In the genomic region with DNA sequence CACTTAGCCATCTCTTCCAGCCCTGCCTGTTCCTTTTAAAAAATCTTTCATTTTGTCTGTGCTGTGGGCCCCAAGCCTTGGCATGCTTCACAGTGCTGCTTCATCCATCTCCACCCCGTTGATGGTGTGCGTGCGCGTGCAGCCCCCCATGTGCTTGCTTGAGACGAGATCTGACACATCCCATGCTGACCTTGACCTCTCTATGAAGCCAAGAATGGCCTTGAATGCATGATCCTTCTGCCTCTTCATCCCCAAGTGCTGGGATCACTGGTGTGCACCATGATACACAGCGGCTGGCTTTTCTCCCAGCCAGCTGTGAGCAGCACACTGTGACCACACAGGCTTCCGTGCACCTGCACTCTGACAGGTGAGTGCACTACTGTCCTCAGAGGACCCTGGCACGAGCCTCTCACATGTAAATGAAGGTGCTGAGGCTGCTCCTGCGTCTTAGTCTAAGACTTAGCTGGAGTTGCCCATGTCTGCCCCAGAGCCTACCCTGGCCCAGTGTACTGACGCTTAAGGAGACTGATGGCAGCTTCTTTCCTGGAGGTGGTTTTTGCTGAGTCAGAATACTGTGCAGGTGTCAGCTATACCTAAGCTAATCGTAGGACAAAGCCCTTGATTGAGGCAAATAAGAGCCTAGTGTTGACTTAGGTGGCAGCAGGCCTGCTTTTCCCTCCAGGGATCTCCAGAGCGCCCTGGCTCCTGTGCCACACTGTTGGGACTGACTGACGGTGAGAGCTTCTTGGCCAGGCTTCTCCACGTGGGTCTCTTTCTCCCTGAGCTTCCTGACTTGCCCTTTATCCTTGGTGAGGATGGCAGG, we compare ENCODE assay signal across 12 mouse cellular contexts. TPM values are rescaled to one million over a fixed set of nuclear protein-coding genes. Genes with fewer than 3 reads are reported as not detected.
A peak's percentile ranks its signal among the peaks of the same experiment; 100 is the strongest.
DNase-seq lines count a peak whose midpoint lies in the region; ATAC-seq lines count a peak whose summit lies in the region.
"Had no signal": no experiment of that assay in that cellular context is flagged by ENCODE, and none has a peak within 500 bp of the region (broad histone marks: within the 10 kb centered on the region; RNA-seq: fewer than 3 reads in every experiment).

No protein-coding gene starts in this region.

- WGBS in hindbrain, embryonic 10.5 days = 79% methylated on average over 14 of the region's 14 CpGs
- 63% methylated on average over 14 of the region's 14 CpGs for WGBS in hindbrain, embryonic 16.5 days
- 76% methylated on average over 14 of the region's 14 CpGs for WGBS in neural tube, embryonic 13.5 days
- WGBS in midbrain, embryonic 14.5 days = 69% methylated on average over 14 of the region's 14 CpGs

- no peak overlapping the region for H3K4me3 ChIP-seq in hindbrain, embryonic 10.5 days
- no peak overlapping the region for H3K4me3 ChIP-seq in hindbrain, embryonic 16.5 days (ENCODE audit: low read length)
- H3K4me3 ChIP-seq in neural tube, embryonic 13.5 days = no peak overlapping the region
- H3K4me3 ChIP-seq in midbrain, embryonic 14.5 days (replicated peaks; ENCODE audit: low read depth, low read length) = no peak overlapping the region
- H3K4me3 ChIP-seq: heart, embryonic 15.5 days; layer of hippocampus, adult 2 months; limb, embryonic 12.5 days had no signal

- H3K9me3 ChIP-seq in hindbrain, embryonic 10.5 days = no peaks in the 10 kb centered on the region
- H3K9me3 ChIP-seq in hindbrain, embryonic 16.5 days (ENCODE audit: control insufficient read depth, low read length) = no peaks in the 10 kb centered on the region
- H3K9me3 ChIP-seq in neural tube, embryonic 13.5 days = no peaks in the 10 kb centered on the region
- no peaks in the 10 kb centered on the region for H3K9me3 ChIP-seq in midbrain, embryonic 14.5 days (ENCODE audit: control insufficient read depth, low read length)
- H3K9me3 ChIP-seq: heart, embryonic 15.5 days; limb, embryonic 12.5 days had no signal

- no peaks in the 10 kb centered on the region for H3K27me3 ChIP-seq in hindbrain, embryonic 10.5 days (ENCODE audit: insufficient read depth, poor library complexity, severe bottlenecking)
- H3K27me3 ChIP-seq in hindbrain, embryonic 16.5 days (replicated peaks; ENCODE audit: control insufficient read depth, insufficient read depth, low read length) = no peaks in the 10 kb centered on the region
- H3K27me3 ChIP-seq in neural tube, embryonic 13.5 days = no peaks in the 10 kb centered on the region
- H3K27me3 ChIP-seq in midbrain, embryonic 14.5 days (ENCODE audit: control insufficient read depth, insufficient read depth, low read length) = no peaks in the 10 kb centered on the region
- H3K27me3 ChIP-seq: heart, embryonic 15.5 days; limb, embryonic 12.5 days had no signal

- no peak; the same call in 1 of the 2 replicates for ATAC-seq in hindbrain, embryonic 16.5 days
- ATAC-seq in neural tube, embryonic 13.5 days (ENCODE audit: low read depth) = no peak
- ATAC-seq in midbrain, embryonic 14.5 days (ENCODE audit: low FRiP score, low TSS enrichment) = no peak

- H3K27ac ChIP-seq in hindbrain, embryonic 10.5 days = peak overlapping the region; percentile 76
- no peak overlapping the region for H3K27ac ChIP-seq in hindbrain, embryonic 16.5 days (ENCODE audit: low read depth, low read length)
- H3K27ac ChIP-seq in neural tube, embryonic 13.5 days (replicated peaks) = peak overlapping the region; percentile 19; the same call in 1 of the 2 replicates
- peak overlapping the region; percentile 41; the same call in 1 of the 2 replicates for H3K27ac ChIP-seq in midbrain, embryonic 14.5 days (replicated peaks; ENCODE audit: low read depth, low read length)
- H3K27ac ChIP-seq: heart, embryonic 15.5 days; limb, embryonic 12.5 days had no signal

- DNase-seq in hindbrain, embryonic 10.5 days (ENCODE audit: low spot score) = no peak
- no peak for DNase-seq in neural tube, embryonic 10.5 days (ENCODE audit: extremely low spot score, low spot score)
- no peak for DNase-seq in midbrain, embryonic 14.5 days
- DNase-seq in right cerebral cortex, postnatal 4 days = no peak
- DNase-seq in embryo, embryonic 9.5 days (ENCODE audit: extremely low spot score) = no peak
- DNase-seq: gastrocnemius, postnatal 14 days; kidney, adult 8-10 months had no signal

- H3K4me2 ChIP-seq in hindbrain, embryonic 16.5 days (ENCODE audit: low read length) = no peak overlapping the region
- no peak overlapping the region for H3K4me2 ChIP-seq in neural tube, embryonic 13.5 days
- H3K4me2 ChIP-seq in midbrain, embryonic 14.5 days (ENCODE audit: low read length) = no peak overlapping the region
- H3K4me2 ChIP-seq: heart, embryonic 15.5 days; limb, embryonic 12.5 days had no signal

- H3K36me3 ChIP-seq in hindbrain, embryonic 10.5 days = peaks cover 8% of the 10 kb centered on the region; the same call in 1 of the 2 replicates
- H3K36me3 ChIP-seq in hindbrain, embryonic 16.5 days (ENCODE audit: control insufficient read depth, insufficient read depth, low read length) = no peaks in the 10 kb centered on the region
- H3K36me3 ChIP-seq in neural tube, embryonic 13.5 days = no peaks in the 10 kb centered on the region
- no peaks in the 10 kb centered on the region for H3K36me3 ChIP-seq in midbrain, embryonic 14.5 days (ENCODE audit: control insufficient read depth, insufficient read depth, low read length)
- H3K36me3 ChIP-seq: heart, embryonic 15.5 days; limb, embryonic 12.5 days had no signal

- peaks cover 55% of the 10 kb centered on the region for H3K4me1 ChIP-seq in hindbrain, embryonic 10.5 days (replicated peaks)
- peaks cover 11% of the 10 kb centered on the region for H3K4me1 ChIP-seq in hindbrain, embryonic 16.5 days (ENCODE audit: control insufficient read depth, insufficient read depth, low read depth, low read length)
- peaks cover 53% of the 10 kb centered on the region for H3K4me1 ChIP-seq in neural tube, embryonic 13.5 days (replicated peaks)
- H3K4me1 ChIP-seq in midbrain, embryonic 14.5 days (ENCODE audit: control insufficient read depth, insufficient read depth, low read length) = peaks cover 25% of the 10 kb centered on the region

- no peak overlapping the region for H3K9ac ChIP-seq in hindbrain, embryonic 16.5 days (ENCODE audit: low read depth, low read length)
- H3K9ac ChIP-seq in neural tube, embryonic 13.5 days = 0 out of 2 replicates have a peak overlapping the region, but pooled peaks have one; percentile 3
- H3K9ac ChIP-seq in midbrain, embryonic 14.5 days (replicated peaks; ENCODE audit: low read length) = no peak overlapping the region; the same call in 1 of the 2 replicates
- H3K9ac ChIP-seq: heart, embryonic 15.5 days; limb, embryonic 12.5 days had no signal

RNA-seq across cellular contexts. Expression of a gene that starts 11.2 kb away (rescaled TPM):
- 6.5 and 8.4 TPM in 2 replicates for polyA plus RNA-seq in hindbrain, embryonic 10.5 days (2016; fragmentation: Nextera tagmentation; extraction: Ambion mirVana)
- 6.5 and 8.1 TPM in 2 replicates for polyA plus RNA-seq in hindbrain, embryonic 16.5 days (2015; fragmentation: Nextera tagmentation; extraction: Ambion mirVana)
- polyA plus RNA-seq in neural tube, embryonic 13.5 days (2015; fragmentation: Nextera tagmentation; extraction: Ambion mirVana) = 8.5 and 8.6 TPM in 2 replicates
- polyA plus RNA-seq in midbrain, embryonic 14.5 days (2014; fragmentation: Nextera tagmentation; extraction: Ambion mirVana) = 8.5 and 9.1 TPM in 2 replicates

RNA-seq across cellular contexts. Expression of a gene that starts 31.1 kb away (rescaled TPM):
- 5.2 and 6.0 TPM in 2 replicates for polyA plus RNA-seq in hindbrain, embryonic 10.5 days (2016; fragmentation: Nextera tagmentation; extraction: Ambion mirVana)
- 5.3 and 6.0 TPM in 2 replicates for polyA plus RNA-seq in hindbrain, embryonic 16.5 days (2015; fragmentation: Nextera tagmentation; extraction: Ambion mirVana)
- 4.1 and 4.8 TPM in 2 replicates for polyA plus RNA-seq in neural tube, embryonic 13.5 days (2015; fragmentation: Nextera tagmentation; extraction: Ambion mirVana)
- polyA plus RNA-seq in midbrain, embryonic 14.5 days (2014; fragmentation: Nextera tagmentation; extraction: Ambion mirVana) = 6.2 and 6.6 TPM in 2 replicates

RNA-seq across cellular contexts. Expression of a gene that starts 58.7 kb away (rescaled TPM):
- 8.1 and 9.7 TPM in 2 replicates for polyA plus RNA-seq in hindbrain, embryonic 10.5 days (2016; fragmentation: Nextera tagmentation; extraction: Ambion mirVana)
- 17.7 and 20.1 TPM in 2 replicates for polyA plus RNA-seq in hindbrain, embryonic 16.5 days (2015; fragmentation: Nextera tagmentation; extraction: Ambion mirVana)
- 18.5 and 18.9 TPM in 2 replicates for polyA plus RNA-seq in neural tube, embryonic 13.5 days (2015; fragmentation: Nextera tagmentation; extraction: Ambion mirVana)
- polyA plus RNA-seq in midbrain, embryonic 14.5 days (2014; fragmentation: Nextera tagmentation; extraction: Ambion mirVana) = 18.5 and 27.1 TPM in 2 replicates

RNA-seq across cellular contexts. Expression of a gene that starts 58.8 kb away (rescaled TPM):
- 211 and 225 TPM in 2 replicates for polyA plus RNA-seq in hindbrain, embryonic 10.5 days (2016; fragmentation: Nextera tagmentation; extraction: Ambion mirVana)
- 314 and 353 TPM in 2 replicates for polyA plus RNA-seq in hindbrain, embryonic 16.5 days (2015; fragmentation: Nextera tagmentation; extraction: Ambion mirVana)
- 307 and 327 TPM in 2 replicates for polyA plus RNA-seq in neural tube, embryonic 13.5 days (2015; fragmentation: Nextera tagmentation; extraction: Ambion mirVana)
- polyA plus RNA-seq in midbrain, embryonic 14.5 days (2014; fragmentation: Nextera tagmentation; extraction: Ambion mirVana) = 324 and 331 TPM in 2 replicates
